ENCODE assay signal across 8 mouse cellular contexts in the genomic region with DNA sequence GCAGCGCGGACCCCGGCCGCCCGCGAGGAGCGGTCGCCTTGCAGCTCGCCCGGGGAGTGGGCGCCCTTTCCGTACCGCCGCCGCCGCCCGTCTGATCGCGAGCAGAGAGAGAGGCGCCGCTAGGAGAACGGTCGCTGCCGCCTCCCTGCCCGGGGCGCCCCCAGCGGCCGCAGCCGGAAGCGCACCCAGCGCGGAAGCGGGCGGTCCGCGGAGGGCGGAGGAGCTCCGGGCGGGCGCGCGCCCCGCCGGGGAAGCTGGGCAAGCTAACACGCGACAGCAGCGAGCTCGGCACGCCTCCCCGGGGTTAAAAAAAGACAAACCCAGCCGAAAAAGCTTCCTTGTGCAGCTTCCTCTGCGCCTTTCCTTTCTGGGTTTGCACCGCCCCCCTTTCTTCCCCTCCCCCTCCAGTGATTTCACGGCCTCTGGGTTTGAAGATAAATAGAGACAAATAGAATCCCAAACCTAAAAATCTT. TPM values are rescaled to one million over a fixed set of nuclear protein-coding genes. Genes with fewer than 3 reads are reported as not detected.
DNase-seq lines count a peak whose midpoint lies in the region; ATAC-seq lines count a peak whose summit lies in the region.

A gene (minus strand): TSS at position 93 of the 473 bp plus-strand sequence.

- peak within 1 kb of the TSS; percentile 60 for H3K4me3 ChIP-seq in hindbrain, embryonic 11.5 days (ENCODE audit: low read depth, low read length)

- peak within 1 kb of the TSS; percentile 84 for H3K9ac ChIP-seq in hindbrain, embryonic 11.5 days (ENCODE audit: low read depth, low read length)

- no peaks in the 10 kb centered on the region for H3K4me1 ChIP-seq in hindbrain, embryonic 11.5 days (replicated peaks; ENCODE audit: control insufficient read depth, insufficient read depth, low read length)

- peak; percentile 82 for ATAC-seq in hindbrain, embryonic 11.5 days (ENCODE audit: low FRiP score)

- WGBS in hindbrain, embryonic 11.5 days = 0% methylated on average over 49 of the region's 54 CpGs

- DNase-seq in R1 (ENCODE audit: low read depth, low spot score) = peak; percentile 81
- peak; percentile 94 for DNase-seq in cerebellum, postnatal 10 days
- DNase-seq in frontal cortex, postnatal 10 days (ENCODE audit: low spot score in 2 of 2) = peak; percentile 82 to 89
- peak; percentile 95 for DNase-seq in hindbrain, embryonic 11.5 days (ENCODE audit: low spot score)
- DNase-seq in layer of hippocampus, postnatal 36 days = peak; percentile 87 to 89
- DNase-seq in lung, postnatal 25 days (ENCODE audit: low spot score) = peak; percentile 89
- DNase-seq in retina, adult 2 months (ENCODE audit: low read depth, low spot score) = peak; percentile 54
- DNase-seq in thymus, postnatal 25 days = peak; percentile 95

- no peaks in the 10 kb centered on the region for H3K27me3 ChIP-seq in hindbrain, embryonic 11.5 days (ENCODE audit: control insufficient read depth, insufficient read depth, low read length)

- peak within 1 kb of the TSS; percentile 70 for H3K27ac ChIP-seq in hindbrain, embryonic 11.5 days (ENCODE audit: low read depth, low read length)

- no peaks in the 10 kb centered on the region for H3K9me3 ChIP-seq in hindbrain, embryonic 11.5 days (ENCODE audit: control insufficient read depth, low read length)

- H3K36me3 ChIP-seq in hindbrain, embryonic 11.5 days (ENCODE audit: control insufficient read depth, insufficient read depth, low read length) = no peaks in the 10 kb centered on the region

- H3K4me2 ChIP-seq in hindbrain, embryonic 11.5 days (replicated peaks; ENCODE audit: low read depth, low read length) = peak within 1 kb of the TSS; percentile 81

RNA-seq across cellular contexts. Expression of the gene that starts here (rescaled TPM):
- 12.5 and 14.9 TPM in 2 replicates for polyA plus RNA-seq in hindbrain, embryonic 11.5 days (2014; fragmentation: Nextera tagmentation; extraction: Ambion mirVana)
- total RNA-seq in layer of hippocampus, postnatal 36 days (2021) = 10 to 100 TPM; 26.9 to 27.9 TPM

Comparison
In these comparisons a context has a peak if more than half of its experiments do, and no peak if none do; other contexts are left out.
1. Peak in every context shown above with its lines: DNase-seq, ATAC-seq, H3K4me3 ChIP-seq and H3K27ac ChIP-seq.